Mouse (Mus musculus) bone marrow macrophage, adult 2 months (primary cell): Measurements from ENCODE around the gene Lrrc1.

Experiments used
- CTCF ChIP-seq: IDR thresholded peaks from 2 replicates; pipeline ENCODE4 v1.5.1; 2012; ENCODE audit warnings: low read depth, mild to moderate bottlenecking, low read length, moderate library complexity
- POLR2A ChIP-seq: IDR thresholded peaks from 2 replicates; pipeline ENCODE4 v1.6.1; 2012; ENCODE audit warnings: mild to moderate bottlenecking, low read depth, low read length, borderline replicate concordance

GRCm38 (mm10) chr9:77496540-77497062, 48.1 kb downstream of the Lrrc1 start:
- no peak for TF ChIP-seq POLR2A
- TF ChIP-seq CTCF, result no peak
